Mouse (Mus musculus): ENCODE data around the gene Srebf2. TPM values are rescaled to one million over a fixed set of nuclear protein-coding genes. Genes with fewer than 3 reads are reported as not detected.
A peak's percentile ranks its signal among the peaks of the same experiment; 100 is the strongest.
"Not testable (repeated sequence)": the region's sequence is repeated elsewhere in the genome, so short reads cannot be mapped to it uniquely, and the experiment has no call there.

The Srebf2 gene
- polyA plus RNA-seq, 1 experiment from 2014 or later: 134 TPM

GRCm38 (mm10) chr15:82231591-82232378, 84.8 kb downstream of the Srebf2 start:
- ATAC-seq (ENCODE audit: low FRiP score, low TSS enrichment): no peak
- no peaks in the 10 kb centered on the region for H3K9me3 ChIP-seq (ENCODE audit: low read length)
- peaks cover 5% of the 10 kb centered on the region for H3K4me1 ChIP-seq (ENCODE audit: insufficient read depth, low read length)
- 62% methylated on average over 11 of the region's 11 CpGs for WGBS
- H3K27ac ChIP-seq (ENCODE audit: low read length): no peak overlapping the region
- H3K4me2 ChIP-seq (replicated peaks; ENCODE audit: low read depth, low read length): no peak overlapping the region
- H3K36me3 ChIP-seq (ENCODE audit: insufficient read depth, low read length): no peaks in the 10 kb centered on the region; the same call in 1 of the 2 replicates
- no peak overlapping the region for H3K4me3 ChIP-seq (ENCODE audit: low read length)
- no peak overlapping the region for H3K9ac ChIP-seq (replicated peaks; ENCODE audit: low read length)
- H3K27me3 ChIP-seq (ENCODE audit: insufficient read depth, low read length): no peaks in the 10 kb centered on the region

- no peak for ATAC-seq (ENCODE audit: low FRiP score, low TSS enrichment)
- H3K36me3 ChIP-seq (ENCODE audit: insufficient read depth, low read length): no peaks in the 10 kb centered on the region; the same call in 1 of the 2 replicates
- H3K4me3 ChIP-seq (ENCODE audit: low read length): no peak overlapping the region
- H3K4me1 ChIP-seq (ENCODE audit: insufficient read depth, low read length): peaks cover 5% of the 10 kb centered on the region
- H3K27ac ChIP-seq (ENCODE audit: low read length): no peak overlapping the region
- H3K9me3 ChIP-seq (ENCODE audit: low read length): no peaks in the 10 kb centered on the region
- H3K27me3 ChIP-seq (ENCODE audit: insufficient read depth, low read length): no peaks in the 10 kb centered on the region
- 43% methylated on average over 4 of the region's 4 CpGs for WGBS
- no peak overlapping the region for H3K4me2 ChIP-seq (replicated peaks; ENCODE audit: low read depth, low read length)
- no peak overlapping the region for H3K9ac ChIP-seq (replicated peaks; ENCODE audit: low read length)
These were observed 85.7 kb downstream of the Srebf2 start for GRCm38 (mm10) chr15:82232651-82233050.

- Histone ChIP-seq H3K4me2 (replicated peaks; ENCODE audit: low read depth, low read length) (no peak overlapping the region), H3K4me1 (ENCODE audit: insufficient read depth, low read length) (no peaks in the 10 kb centered on the region; the same call in 1 of the 2 replicates), H3K4me3 (ENCODE audit: low read length) (no peak overlapping the region), H3K36me3 (ENCODE audit: insufficient read depth, low read length) (no peaks in the 10 kb centered on the region; the same call in 1 of the 2 replicates), H3K9ac (replicated peaks; ENCODE audit: low read length) (no peak overlapping the region), H3K9me3 (ENCODE audit: low read length) (no peaks in the 10 kb centered on the region), H3K27me3 (ENCODE audit: insufficient read depth, low read length) (no peaks in the 10 kb centered on the region), H3K27ac (ENCODE audit: low read length) (no peak overlapping the region)
- WGBS: 76% methylated on average over 10 of the region's 10 CpGs
- no peak for ATAC-seq (ENCODE audit: low FRiP score, low TSS enrichment)
These were observed 88.7 kb downstream of the Srebf2 start for GRCm38 (mm10) chr15:82235661-82236060.

- H3K4me2 ChIP-seq (replicated peaks; ENCODE audit: low read depth, low read length): no peak overlapping the region
- H3K27me3 ChIP-seq (ENCODE audit: insufficient read depth, low read length): no peaks in the 10 kb centered on the region
- peak; percentile 63 for ATAC-seq (ENCODE audit: low FRiP score, low TSS enrichment)
- no peak overlapping the region for H3K27ac ChIP-seq (ENCODE audit: low read length)
- H3K9me3 ChIP-seq (ENCODE audit: low read length): no peaks in the 10 kb centered on the region
- no peaks in the 10 kb centered on the region; the same call in 1 of the 2 replicates for H3K4me1 ChIP-seq (ENCODE audit: insufficient read depth, low read length)
- no peak overlapping the region for H3K9ac ChIP-seq (replicated peaks; ENCODE audit: low read length)
- 15% methylated on average over 5 of the region's 5 CpGs for WGBS
- H3K4me3 ChIP-seq (ENCODE audit: low read length): no peak overlapping the region
- no peaks in the 10 kb centered on the region; the same call in 1 of the 2 replicates for H3K36me3 ChIP-seq (ENCODE audit: insufficient read depth, low read length)
These were observed 89.6 kb downstream of the Srebf2 start for GRCm38 (mm10) chr15:82236565-82236964.

GRCm38 (mm10) chr15:82243311-82243710, 96.3 kb downstream of the Srebf2 start:
- no peaks in the 10 kb centered on the region for H3K9me3 ChIP-seq (ENCODE audit: low read length)
- H3K4me2 ChIP-seq (replicated peaks; ENCODE audit: low read depth, low read length): peak overlapping the region; percentile 97
- no peak for ATAC-seq (ENCODE audit: low FRiP score, low TSS enrichment)
- H3K4me1 ChIP-seq (ENCODE audit: insufficient read depth, low read length): peaks cover 11% of the 10 kb centered on the region
- peak overlapping the region; percentile 79 for H3K9ac ChIP-seq (replicated peaks; ENCODE audit: low read length)
- WGBS: 64% methylated on average over 3 of the region's 3 CpGs
- H3K4me3 ChIP-seq (ENCODE audit: low read length): peak overlapping the region; percentile 89
- no peaks in the 10 kb centered on the region for H3K27me3 ChIP-seq (ENCODE audit: insufficient read depth, low read length)
- no peaks in the 10 kb centered on the region for H3K36me3 ChIP-seq (ENCODE audit: insufficient read depth, low read length)
- no peak overlapping the region for H3K27ac ChIP-seq (ENCODE audit: low read length)

GRCm38 (mm10) chr15:82243742-82244114, 96.7 kb downstream of the Srebf2 start:
- ATAC-seq (ENCODE audit: low FRiP score, low TSS enrichment): no peak; the same call in 1 of the 2 replicates
- Histone ChIP-seq H3K9ac (replicated peaks; ENCODE audit: low read length) (peak overlapping the region; percentile 79), H3K4me2 (replicated peaks; ENCODE audit: low read depth, low read length) (peak overlapping the region; percentile 97), H3K27ac (ENCODE audit: low read length) (0 out of 2 replicates have a peak overlapping the region, but pooled peaks have one; percentile 36), H3K27me3 (ENCODE audit: insufficient read depth, low read length) (no peaks in the 10 kb centered on the region), H3K4me3 (ENCODE audit: low read length) (peak overlapping the region; percentile 89), H3K9me3 (ENCODE audit: low read length) (no peaks in the 10 kb centered on the region), H3K36me3 (ENCODE audit: insufficient read depth, low read length) (no peaks in the 10 kb centered on the region), H3K4me1 (ENCODE audit: insufficient read depth, low read length) (peaks cover 11% of the 10 kb centered on the region)
- 2% methylated on average over 12 of the region's 12 CpGs for whole genome bisulfite sequencing

- Histone ChIP-seq H3K27me3 (ENCODE audit: insufficient read depth, low read length) (no peaks in the 10 kb centered on the region), H3K4me3 (ENCODE audit: low read length) (peak within 1 kb of the TSS; percentile 89), H3K9ac (replicated peaks; ENCODE audit: low read length) (peak within 1 kb of the TSS; percentile 79), H3K9me3 (ENCODE audit: low read length) (no peaks in the 10 kb centered on the region), H3K4me1 (ENCODE audit: insufficient read depth, low read length) (peaks cover 11% of the 10 kb centered on the region), H3K4me2 (replicated peaks; ENCODE audit: low read depth, low read length) (peak within 1 kb of the TSS; percentile 97), H3K27ac (ENCODE audit: low read length) (peak within 1 kb of the TSS; percentile 91), H3K36me3 (ENCODE audit: insufficient read depth, low read length) (no peaks in the 10 kb centered on the region)
- peak; percentile 98 for ATAC-seq (ENCODE audit: low FRiP score, low TSS enrichment)
- WGBS: under 1% methylated on average over 63 of the region's 65 CpGs
These were observed 97.3 kb downstream of the Srebf2 start, which contains the start of gene Cenpm for GRCm38 (mm10) chr15:82244115-82244804. TSS of gene Cenpm (minus strand) at chr15:82244748.

- Histone ChIP-seq H3K27ac (ENCODE audit: low read length) (peak overlapping the region; percentile 91), H3K4me3 (ENCODE audit: low read length) (peak overlapping the region; percentile 89), H3K9ac (replicated peaks; ENCODE audit: low read length) (peak overlapping the region; percentile 79), H3K4me1 (ENCODE audit: insufficient read depth, low read length) (peaks cover 11% of the 10 kb centered on the region), H3K4me2 (replicated peaks; ENCODE audit: low read depth, low read length) (peak overlapping the region; percentile 97)
- whole genome bisulfite sequencing: 18% methylated on average over 9 of the region's 9 CpGs
- ATAC-seq (ENCODE audit: low FRiP score, low TSS enrichment); H3K27me3 ChIP-seq (ENCODE audit: insufficient read depth, low read length); H3K36me3 ChIP-seq (ENCODE audit: insufficient read depth, low read length); H3K9me3 ChIP-seq (ENCODE audit: low read length): not testable (repeated sequence)
These were observed 97.8 kb downstream of the Srebf2 start for GRCm38 (mm10) chr15:82244805-82245161.

GRCm38 (mm10) chr15:82247131-82247776, 100.3 kb downstream of the Srebf2 start:
- H3K27me3 ChIP-seq (ENCODE audit: insufficient read depth, low read length): no peaks in the 10 kb centered on the region
- H3K9me3 ChIP-seq (ENCODE audit: low read length): peaks cover 3% of the 10 kb centered on the region; the same call in 1 of the 2 replicates
- H3K4me1 ChIP-seq (ENCODE audit: insufficient read depth, low read length): peaks cover 11% of the 10 kb centered on the region
- no peak overlapping the region for H3K4me3 ChIP-seq (ENCODE audit: low read length)
- 72% methylated on average over 3 of the region's 3 CpGs for WGBS
- no peak overlapping the region for H3K4me2 ChIP-seq (replicated peaks; ENCODE audit: low read depth, low read length)
- no peaks in the 10 kb centered on the region for H3K36me3 ChIP-seq (ENCODE audit: insufficient read depth, low read length)
- no peak overlapping the region for H3K9ac ChIP-seq (replicated peaks; ENCODE audit: low read length)
- no peak for ATAC-seq (ENCODE audit: low FRiP score, low TSS enrichment)
- no peak overlapping the region for H3K27ac ChIP-seq (ENCODE audit: low read length)

Measured in kidney, embryonic 16.5 days (tissue).